Mouse (Mus musculus) liver, embryonic 16.5 days (tissue): Measurements from ENCODE around the gene Depdc1b. TPM values are rescaled to one million over a fixed set of nuclear protein-coding genes. Genes with fewer than 3 reads are reported as not detected.

Experiments
- ATAC-seq: fragments of 200-750 bp; cut with Nextera tagmentation; 2 replicates; pipeline ENCODE4 v1.8.0; 2017; ENCODE audit warnings: low read depth, mild to moderate bottlenecking, moderate number of reproducible peaks, moderate library complexity
- H3K27ac ChIP-seq: fragments of 300-500 bp; sonication (generic); 2 replicates; pipeline ENCODE4 v1.5.1; 2014; ENCODE audit warnings: mild to moderate bottlenecking, low read length
- H3K27me3 ChIP-seq: fragments of 300-500 bp; sonication (generic); 2 replicates; pipeline ENCODE4 v1.6.1; 2014; ENCODE audit warnings: low read depth, low read length, mixed read lengths; ENCODE audit not compliant: control insufficient read depth, insufficient read depth
- H3K36me3 ChIP-seq: fragments of 300-500 bp; sonication (generic); 2 replicates; pipeline ENCODE4 v1.6.1; 2014; ENCODE audit warnings: mild to moderate bottlenecking; ENCODE audit not compliant: control insufficient read depth, insufficient read depth
- H3K4me1 ChIP-seq: fragments of 300-500 bp; sonication (generic); 2 replicates; pipeline ENCODE4 v1.6.1; 2014; ENCODE audit warnings: low read depth, low read length, mixed read lengths; ENCODE audit not compliant: control insufficient read depth
- H3K4me2 ChIP-seq: fragments of 300-500 bp; sonication (generic); 2 replicates; pipeline ENCODE4 v1.6.1; 2014; ENCODE audit warnings: low read depth, low read length, mixed read lengths
- H3K4me3 ChIP-seq: fragments of 300-500 bp; sonication (generic); 2 replicates; pipeline ENCODE4 v1.5.1; 2014; ENCODE audit warnings: low read depth, mild to moderate bottlenecking, low read length
- H3K9ac ChIP-seq: fragments of 300-500 bp; sonication (generic); 2 replicates; pipeline ENCODE4 v1.6.1; 2014; ENCODE audit warnings: low read depth, low read length
- H3K9me3 ChIP-seq: fragments of 300-500 bp; sonication (generic); replicated peaks from 2 replicates; pipeline ENCODE4 v1.6.1; 2016; ENCODE audit warnings: low read length; ENCODE audit not compliant: control insufficient read depth
- WGBS: fragments of 180-500 bp; shearing (Covaris S2); extraction: QIAGEN DNeasy Blood & Tissue Kit; methylation state at CpG from one replicate; pipeline ENCODE4 v1.1.7; 2014; ENCODE audit not compliant: insufficient replicate concordance; 5-methylcytosine and 5-hydroxymethylcytosine counted together
- polyA plus RNA-seq: library from polyadenylated mRNA; unstranded; fragments of >200 nt; fragmentation: Nextera tagmentation; extraction: Ambion mirVana; gene quantifications from 2 replicates; pipeline ENCODE4 v1.2.1, GENCODE M21; 2015

Gene Depdc1b
- polyA plus RNA-seq, 1 experiment from 2014 or later, result 12.8 TPM

DNA sequence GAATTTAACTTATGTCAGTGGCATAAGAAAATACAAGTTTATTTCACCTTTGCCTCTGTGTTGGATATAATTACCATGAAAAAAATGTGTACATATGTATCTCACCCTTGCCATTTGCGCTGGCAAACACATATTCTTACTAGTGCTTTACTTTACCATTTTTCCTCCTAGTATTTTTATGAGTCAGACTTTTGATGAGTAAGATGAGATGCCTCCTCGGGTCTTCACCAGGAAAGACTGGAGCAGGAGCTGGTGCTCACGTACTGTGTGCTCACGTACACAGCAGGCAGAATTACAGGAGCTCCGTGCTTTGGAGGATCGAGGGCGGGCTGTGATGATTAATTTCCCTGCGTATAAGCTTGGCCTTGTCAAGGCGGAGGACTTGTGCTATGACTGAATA, 69.9 kb downstream of the Depdc1b start:
- ATAC-seq, result no peak
- Histone ChIP-seq H3K9me3 (no peaks in the 10 kb centered on the region), H3K4me1 (no peaks in the 10 kb centered on the region), H3K27me3 (no peaks in the 10 kb centered on the region), H3K4me2 (no peak overlapping the region), H3K36me3 (peaks cover 17% of the 10 kb centered on the region), H3K27ac (no peak overlapping the region), H3K9ac (no peak overlapping the region), H3K4me3 (no peak overlapping the region)
- 87% methylated on average over 9 of the region's 9 CpGs for WGBS

DNA sequence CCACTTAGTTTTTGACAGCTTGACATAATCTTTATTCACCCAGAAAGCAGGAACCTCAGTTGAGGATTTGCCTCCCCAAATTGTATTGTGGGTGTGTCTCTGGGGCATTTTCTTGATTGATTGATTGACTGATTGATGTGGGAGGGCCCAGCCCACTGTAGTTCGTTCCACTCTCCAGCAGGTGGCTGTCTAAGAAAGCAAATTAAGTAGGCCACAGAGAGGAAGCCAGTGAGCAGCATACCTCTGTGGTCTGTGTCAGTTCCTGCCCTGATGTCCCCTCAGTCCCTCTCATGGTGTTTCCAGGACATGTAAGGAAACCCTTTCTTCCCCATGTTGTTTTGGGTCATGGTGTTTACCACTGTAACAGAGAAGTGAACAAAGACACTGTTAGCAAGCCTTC, 74.4 kb downstream of the Depdc1b start:
- H3K27ac ChIP-seq, result no peak overlapping the region
- 4% methylated on average over 1 of the region's 1 CpGs for WGBS
- H3K9ac ChIP-seq, result no peak overlapping the region
- H3K4me3 ChIP-seq, result no peak overlapping the region
- no peaks in the 10 kb centered on the region for H3K27me3 ChIP-seq
- no peaks in the 10 kb centered on the region for H3K36me3 ChIP-seq
- H3K4me1 ChIP-seq, result no peaks in the 10 kb centered on the region
- no peak overlapping the region for H3K4me2 ChIP-seq
- ATAC-seq, result peak; percentile 35; the same call in 1 of the 2 replicates
- no peaks in the 10 kb centered on the region for H3K9me3 ChIP-seq

DNA sequence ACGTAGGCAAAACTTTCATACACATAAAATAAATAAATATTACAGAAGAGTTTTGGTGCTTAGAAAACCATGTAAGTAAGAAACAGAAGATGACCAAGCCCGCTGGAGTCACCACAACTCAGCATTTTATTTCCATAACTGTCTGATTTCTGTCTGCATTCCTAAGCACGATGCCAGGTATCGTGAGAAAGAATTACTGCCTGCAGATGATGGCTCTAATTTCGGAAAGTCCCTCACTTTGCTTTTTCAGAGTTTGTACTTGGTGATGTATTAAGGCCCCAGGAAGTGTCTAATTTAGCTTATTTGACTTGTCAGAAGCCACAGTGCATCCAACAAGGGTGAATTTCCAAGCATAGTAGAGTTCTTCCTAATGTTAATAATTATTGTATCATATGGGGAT, 87.1 kb downstream of the Depdc1b start:
- Histone ChIP-seq H3K36me3 (no peaks in the 10 kb centered on the region), H3K27me3 (no peaks in the 10 kb centered on the region)
- WGBS, result 86% methylated on average over 5 of the region's 5 CpGs

GRCm38 (mm10) chr13:108404372-108404771, 88.2 kb downstream of the Depdc1b start:
- 48% methylated on average over 4 of the region's 4 CpGs for WGBS
- Histone ChIP-seq H3K27me3 (no peaks in the 10 kb centered on the region), H3K27ac (no peak overlapping the region), H3K4me3 (no peak overlapping the region), H3K36me3 (no peaks in the 10 kb centered on the region), H3K9ac (no peak overlapping the region), H3K9me3 (no peaks in the 10 kb centered on the region), H3K4me1 (no peaks in the 10 kb centered on the region), H3K4me2 (no peak overlapping the region)
- no peak for ATAC-seq

More for the DNA sequence above, 87.1 kb downstream of the Depdc1b start:
- Histone ChIP-seq H3K27ac (no peak overlapping the region), H3K4me2 (no peak overlapping the region), H3K9ac (no peak overlapping the region), H3K4me3 (no peak overlapping the region), H3K9me3 (no peaks in the 10 kb centered on the region), H3K4me1 (no peaks in the 10 kb centered on the region)
- no peak for ATAC-seq

DNA sequence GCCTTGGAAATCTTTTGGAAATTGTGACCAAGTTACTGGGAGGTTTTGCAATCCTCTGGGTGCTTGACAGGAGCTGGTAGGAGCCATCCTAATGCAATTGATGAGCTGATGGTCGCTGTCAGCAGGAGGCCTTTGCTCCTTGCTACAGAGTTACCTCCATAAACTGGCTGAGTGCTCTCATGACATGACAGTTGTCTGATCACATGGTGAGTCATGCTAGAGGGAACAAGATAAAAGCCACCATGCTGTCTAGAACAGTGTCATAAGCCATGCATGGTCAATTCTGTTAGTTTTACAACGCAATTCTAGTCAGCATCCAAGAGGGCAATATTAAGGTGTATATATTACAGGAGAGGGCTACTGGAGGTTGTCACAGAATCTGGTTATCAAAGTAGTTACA, 99.3 kb downstream of the Depdc1b start:
- Histone ChIP-seq H3K36me3 (no peaks in the 10 kb centered on the region), H3K9ac (no peak overlapping the region), H3K4me3 (no peak overlapping the region), H3K27ac (no peak overlapping the region), H3K9me3 (no peaks in the 10 kb centered on the region), H3K27me3 (no peaks in the 10 kb centered on the region), H3K4me2 (no peak overlapping the region), H3K4me1 (no peaks in the 10 kb centered on the region)
- whole genome bisulfite sequencing, result 51% methylated on average over 2 of the region's 2 CpGs
- no peak for ATAC-seq

- no peaks in the 10 kb centered on the region for H3K27me3 ChIP-seq
- no peaks in the 10 kb centered on the region for H3K4me1 ChIP-seq
- no peaks in the 10 kb centered on the region for H3K36me3 ChIP-seq
- WGBS, result 31% methylated on average over 1 of the region's 1 CpGs
- no peak overlapping the region for H3K27ac ChIP-seq
- peak; percentile 60; the same call in 1 of the 2 replicates for ATAC-seq
- H3K4me2 ChIP-seq, result no peak overlapping the region
- no peak overlapping the region for H3K4me3 ChIP-seq
- H3K9ac ChIP-seq, result no peak overlapping the region
- H3K9me3 ChIP-seq, result no peaks in the 10 kb centered on the region
Measured at GRCm38 (mm10) chr13:108418741-108419507, 102.8 kb downstream of the Depdc1b start.

- no peak for ATAC-seq
- 61% methylated on average over 5 of the region's 5 CpGs for WGBS
- H3K9ac ChIP-seq, result no peak overlapping the region
- H3K4me2 ChIP-seq, result no peak overlapping the region
- H3K27ac ChIP-seq, result no peak overlapping the region
- H3K36me3 ChIP-seq, result no peaks in the 10 kb centered on the region
- no peak overlapping the region for H3K4me3 ChIP-seq
- H3K4me1 ChIP-seq, result no peaks in the 10 kb centered on the region
- H3K9me3 ChIP-seq, result no peaks in the 10 kb centered on the region
- no peaks in the 10 kb centered on the region for H3K27me3 ChIP-seq
Measured at GRCm38 (mm10) chr13:108426322-108426721, 110.2 kb downstream of the Depdc1b start.

GRCm38 (mm10) chr13:108428809-108429208, 112.7 kb downstream of the Depdc1b start:
- Histone ChIP-seq H3K4me3 (no peak overlapping the region), H3K27me3 (no peaks in the 10 kb centered on the region), H3K27ac (no peak overlapping the region), H3K9ac (no peak overlapping the region), H3K9me3 (no peaks in the 10 kb centered on the region), H3K4me2 (no peak overlapping the region), H3K4me1 (no peaks in the 10 kb centered on the region), H3K36me3 (no peaks in the 10 kb centered on the region)
- no peak for ATAC-seq
- 68% methylated on average over 6 of the region's 6 CpGs for WGBS

GRCm38 (mm10) chr13:108429623-108430022, 113.5 kb downstream of the Depdc1b start:
- WGBS, result 72% methylated on average over 2 of the region's 2 CpGs
- Histone ChIP-seq H3K27me3 (no peaks in the 10 kb centered on the region), H3K4me3 (no peak overlapping the region)

More at GRCm38 (mm10) chr13:108429623-108430022, 113.5 kb downstream of the Depdc1b start:
- no peaks in the 10 kb centered on the region for H3K36me3 ChIP-seq
- H3K9me3 ChIP-seq, result no peaks in the 10 kb centered on the region
- H3K9ac ChIP-seq, result no peak overlapping the region
- H3K4me1 ChIP-seq, result no peaks in the 10 kb centered on the region
- H3K4me2 ChIP-seq, result no peak overlapping the region
- H3K27ac ChIP-seq, result no peak overlapping the region
- ATAC-seq, result no peak
